Mouse (Mus musculus) kidney, adult 18-20 months (tissue): Measurements from ENCODE around the gene Gm20388.

Experiments
- DNase-seq: peaks from one replicate; pipeline ENCODE4 v3.0.0; 2021

Gm20388 gene

GRCm38 (mm10) chr8:120406008-120406632 lies 495.5 kb downstream of the Gm20388 start:
- no peak for DNase-seq

GRCm38 (mm10) chr8:120407701-120408240 lies 497.1 kb downstream of the Gm20388 start:
- DNase-seq: peak; percentile 55

- DNase-seq: no peak
Observed at GRCm38 (mm10) chr8:120408241-120409215, 497.9 kb downstream of the Gm20388 start.

GRCm38 (mm10) chr8:120409371-120410013 lies 498.9 kb downstream of the Gm20388 start:
- no peak for DNase-seq

- no peak for DNase-seq
Observed at GRCm38 (mm10) chr8:120411059-120411458, 500.4 kb downstream of the Gm20388 start.

GRCm38 (mm10) chr8:120411862-120412261 lies 501.2 kb downstream of the Gm20388 start:
- no peak for DNase-seq

- DNase-seq: no peak
Observed at GRCm38 (mm10) chr8:120412357-120412756, 501.7 kb downstream of the Gm20388 start.

- no peak for DNase-seq
Observed at GRCm38 (mm10) chr8:120412911-120413625, 502.4 kb downstream of the Gm20388 start.

- DNase-seq: no peak
Observed at GRCm38 (mm10) chr8:120413626-120413988, 503.0 kb downstream of the Gm20388 start.

GRCm38 (mm10) chr8:120414216-120414615 lies 503.6 kb downstream of the Gm20388 start:
- no peak for DNase-seq

- no peak for DNase-seq
Observed at GRCm38 (mm10) chr8:120415474-120415873, 504.8 kb downstream of the Gm20388 start.

GRCm38 (mm10) chr8:120416173-120416521 lies 505.5 kb downstream of the Gm20388 start:
- peak; percentile 45 for DNase-seq

GRCm38 (mm10) chr8:120416522-120417394 lies 506.1 kb downstream of the Gm20388 start:
- DNase-seq: peak; percentile 90

GRCm38 (mm10) chr8:120418188-120418587 lies 507.5 kb downstream of the Gm20388 start:
- peak; percentile 47 for DNase-seq

GRCm38 (mm10) chr8:120419675-120420074 lies 509.0 kb downstream of the Gm20388 start:
- DNase-seq: no peak

- DNase-seq: no peak
Observed at GRCm38 (mm10) chr8:120420226-120420625, 509.6 kb downstream of the Gm20388 start.

GRCm38 (mm10) chr8:120421638-120422037 lies 511.0 kb downstream of the Gm20388 start:
- DNase-seq: no peak

- no peak for DNase-seq
Observed at GRCm38 (mm10) chr8:120422236-120422635, 511.6 kb downstream of the Gm20388 start.

- no peak for DNase-seq
Observed at GRCm38 (mm10) chr8:120423576-120423975, 512.9 kb downstream of the Gm20388 start.

GRCm38 (mm10) chr8:120424829-120425198 lies 514.2 kb downstream of the Gm20388 start:
- no peak for DNase-seq

GRCm38 (mm10) chr8:120425199-120425941 lies 514.7 kb downstream of the Gm20388 start:
- DNase-seq: no peak
